Mouse (Mus musculus): ENCODE data around the gene Gbf1. TPM values are rescaled to one million over a fixed set of nuclear protein-coding genes. Genes with fewer than 3 reads are reported as not detected.
"Not testable (repeated sequence)": the region's sequence is repeated elsewhere in the genome, so short reads cannot be mapped to it uniquely, and the experiment has no call there.

Gene Gbf1
- total RNA-seq, 2 experiments from 2014 or later, result 101 to 106 TPM

- DNase-seq; intact Hi-C loops (cut with DNase I): not testable (repeated sequence)
These were observed 65.0 kb downstream of the Gbf1 start for GRCm38 (mm10) chr19:46217347-46217746.

DNA sequence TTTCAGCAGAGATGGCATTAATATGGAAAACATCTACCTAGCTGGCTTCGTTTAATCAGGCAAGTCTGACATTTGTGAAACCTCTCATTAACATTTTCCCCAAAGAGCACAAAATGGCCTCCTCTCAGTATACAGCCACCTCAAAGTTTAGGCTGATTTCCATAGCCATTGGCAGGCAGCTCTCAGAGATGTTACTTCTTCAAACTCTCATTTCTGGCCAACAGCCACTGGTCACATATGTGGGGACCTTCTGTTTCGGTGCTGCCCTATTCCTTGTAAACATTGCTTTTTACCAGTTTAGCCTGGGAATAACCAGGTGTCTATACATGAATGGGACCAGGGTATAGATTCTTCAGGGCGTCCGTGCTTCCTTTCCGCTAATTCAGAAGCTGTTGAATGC is 67.8 kb downstream of the Gbf1 start:
- intact Hi-C loops (cut with DNase I), result no loop called here
- no peak for DNase-seq

DNA sequence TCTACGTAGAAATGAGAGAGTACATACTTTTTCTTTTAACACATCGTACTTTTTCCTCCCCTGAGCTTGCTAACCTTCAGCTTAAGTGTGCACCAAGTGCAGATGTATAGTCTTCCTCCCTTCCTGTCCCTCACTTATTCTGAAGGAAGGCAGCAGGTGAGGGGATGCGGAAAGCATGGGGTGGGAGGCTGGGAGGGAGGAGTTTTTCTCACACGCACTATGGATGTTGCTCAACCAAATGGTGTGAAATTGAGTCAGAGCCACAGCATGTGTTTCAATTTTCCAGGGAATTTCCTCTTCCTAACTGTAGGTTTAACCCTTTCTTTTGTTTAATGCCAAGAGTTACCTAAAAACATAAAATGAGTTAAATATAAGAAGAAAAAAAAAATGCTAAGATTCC is 70.8 kb downstream of the Gbf1 start:
- intact Hi-C loops (cut with DNase I), result no loop called here

DNA sequence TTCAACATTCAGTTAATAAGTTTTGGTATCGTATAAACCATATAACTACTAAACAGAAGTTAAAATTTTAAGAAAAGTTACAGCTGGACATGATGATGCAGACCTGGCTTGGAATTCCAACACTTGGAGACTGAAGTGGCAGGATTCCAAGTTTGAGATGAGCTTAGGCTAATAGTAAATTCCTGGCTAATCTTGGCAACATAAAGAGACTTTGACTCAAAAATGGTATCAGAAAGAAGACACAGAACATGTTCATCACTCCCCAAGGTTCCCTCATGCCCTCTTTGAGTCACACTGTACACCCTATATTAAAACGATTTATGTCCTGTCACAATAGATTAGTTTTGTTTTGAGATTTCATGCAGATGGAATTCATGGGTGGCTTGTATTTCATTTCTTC is 72.6 kb downstream of the Gbf1 start:
- no peak for DNase-seq
- intact Hi-C loops (cut with DNase I), result no loop called here

More for the DNA sequence above, 70.8 kb downstream of the Gbf1 start:
- no peak for DNase-seq

GRCm38 (mm10) chr19:46225506-46225905 is 73.2 kb downstream of the Gbf1 start:
- intact Hi-C loops (cut with DNase I), result no loop called here
- DNase-seq, result peak; percentile 48

DNA sequence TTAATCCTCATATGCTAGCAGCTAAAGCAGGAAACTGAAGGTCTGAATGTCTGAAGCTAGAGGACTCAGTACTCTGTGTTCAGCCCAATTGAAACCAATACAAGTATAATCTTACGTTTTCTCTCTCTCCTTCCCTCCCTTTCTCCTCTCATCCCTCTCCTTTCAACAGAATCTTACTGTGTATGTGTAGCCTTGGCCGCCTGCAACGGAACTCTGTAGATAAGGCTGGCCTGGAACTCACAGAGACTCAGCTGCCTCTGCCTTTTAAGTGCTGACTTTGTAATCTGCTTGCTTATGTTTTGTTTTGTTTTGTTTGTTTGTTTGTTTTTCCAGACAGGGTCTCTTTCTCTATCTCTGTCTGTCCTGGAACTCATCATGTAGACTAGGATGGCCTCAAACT is 74.0 kb downstream of the Gbf1 start:
- intact Hi-C loops (cut with DNase I), result no loop called here
- no peak for DNase-seq

DNA sequence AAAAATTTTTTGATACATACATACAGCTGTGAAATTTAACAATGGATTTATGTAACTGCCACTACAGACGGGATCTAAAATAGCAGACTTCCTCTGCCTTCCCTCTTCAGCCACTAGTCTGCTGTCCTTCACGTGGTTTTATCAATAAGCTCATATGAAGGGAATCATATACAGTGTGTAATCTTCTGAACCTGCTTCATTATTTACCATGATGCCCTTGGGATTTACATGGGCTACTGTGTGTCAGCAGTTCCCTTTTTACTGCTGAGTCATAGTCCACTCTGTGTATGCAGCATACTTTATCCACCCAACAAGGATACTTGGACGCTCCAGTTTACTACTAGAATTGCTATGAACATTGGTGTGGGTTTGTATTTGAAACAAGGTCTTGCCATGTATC is 75.0 kb downstream of the Gbf1 start:
- no peak for DNase-seq

DNA sequence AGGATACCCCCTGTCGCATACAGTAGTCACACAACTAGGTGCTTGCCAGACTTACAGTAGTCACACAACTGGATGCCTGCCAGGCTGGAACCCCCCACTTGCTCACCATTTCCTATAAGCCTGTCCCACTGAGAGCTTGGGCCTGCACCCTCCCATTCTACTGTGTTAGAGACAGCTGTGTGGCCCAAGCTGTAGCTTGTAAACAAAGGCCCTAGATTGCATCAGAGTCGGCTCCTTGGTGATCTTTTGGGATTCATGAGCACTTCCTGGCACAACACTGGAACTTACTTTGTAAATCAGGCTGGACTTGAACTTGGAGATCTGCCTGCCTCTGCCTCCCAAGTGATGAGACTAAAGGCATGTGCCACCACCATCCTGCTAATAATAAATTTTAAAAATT is 82.1 kb downstream of the Gbf1 start:
- intact Hi-C loops (cut with DNase I), result no loop called here
- no peak for DNase-seq

More for the DNA sequence above, 75.0 kb downstream of the Gbf1 start:
- intact Hi-C loops (cut with DNase I), result no loop called here

DNA sequence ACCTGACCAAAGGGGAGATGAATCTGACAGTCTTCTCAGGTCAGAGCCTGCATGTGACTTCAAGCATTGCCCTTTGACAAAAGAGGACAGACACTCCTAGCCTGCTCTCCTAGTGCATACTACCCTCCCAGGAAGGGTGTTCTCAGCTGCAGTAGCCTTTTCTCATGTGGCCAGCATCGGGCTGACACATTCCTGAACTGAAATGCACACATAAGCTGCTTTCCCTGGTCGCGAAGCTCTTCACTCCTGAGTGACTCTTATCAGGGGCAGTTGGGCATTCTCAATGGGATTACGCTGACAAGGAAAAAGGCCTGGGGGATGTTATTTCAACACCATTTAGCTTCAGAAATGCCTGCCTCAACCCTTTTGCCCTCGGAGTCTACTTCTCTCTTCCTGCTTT is 84.3 kb downstream of the Gbf1 start:
- intact Hi-C loops (cut with DNase I), result no loop called here

GRCm38 (mm10) chr19:46240246-46240645 is 87.9 kb downstream of the Gbf1 start:
- intact Hi-C loops (cut with DNase I), result no loop called here
- no peak for DNase-seq

More for the DNA sequence above, 84.3 kb downstream of the Gbf1 start:
- no peak for DNase-seq

DNA sequence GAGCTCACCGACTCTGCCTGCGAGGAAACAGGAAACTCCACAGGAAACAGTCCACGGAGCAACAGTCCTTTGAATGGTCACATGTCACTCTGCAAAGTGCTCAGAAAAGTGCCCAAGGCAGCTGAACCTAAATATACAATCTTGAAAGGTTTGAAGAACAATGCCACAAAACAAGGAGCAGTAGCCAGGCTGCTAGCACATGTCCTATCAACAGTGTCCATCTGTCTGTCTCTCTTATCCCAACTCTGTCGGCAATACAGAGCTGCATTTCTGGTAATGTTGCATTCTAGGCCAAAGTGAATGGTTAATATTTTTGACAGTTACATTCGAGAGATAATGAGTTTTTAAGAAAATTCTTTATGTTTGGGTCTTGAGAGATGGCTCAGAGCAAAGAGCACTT is 90.1 kb downstream of the Gbf1 start:
- no peak for DNase-seq
- intact Hi-C loops (cut with DNase I), result no loop called here

GRCm38 (mm10) chr19:46244628-46245027 is 92.3 kb downstream of the Gbf1 start:
- DNase-seq, result no peak
- intact Hi-C loops (cut with DNase I), result no loop called here

DNA sequence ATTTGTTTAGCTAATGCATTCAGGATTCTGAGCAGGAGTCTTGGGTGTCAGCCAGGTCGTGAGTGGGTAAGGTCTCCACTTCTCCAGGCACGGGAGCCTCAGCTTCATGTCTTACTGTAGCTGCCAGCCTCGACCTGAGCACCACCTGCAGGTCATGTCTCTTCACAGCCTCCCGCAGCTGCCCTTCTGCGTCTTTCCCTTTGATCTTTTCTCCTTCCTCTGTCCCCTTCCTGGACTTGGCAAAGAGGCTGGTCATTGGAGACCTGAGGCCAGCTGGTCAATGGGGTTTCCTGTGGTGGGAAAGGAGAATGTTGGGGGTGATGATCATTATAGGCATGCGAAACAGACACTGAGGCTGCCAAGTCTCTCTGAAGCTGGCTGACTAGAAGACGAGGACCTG is 96.7 kb downstream of the Gbf1 start:
- intact Hi-C loops (cut with DNase I), result no loop called here

DNA sequence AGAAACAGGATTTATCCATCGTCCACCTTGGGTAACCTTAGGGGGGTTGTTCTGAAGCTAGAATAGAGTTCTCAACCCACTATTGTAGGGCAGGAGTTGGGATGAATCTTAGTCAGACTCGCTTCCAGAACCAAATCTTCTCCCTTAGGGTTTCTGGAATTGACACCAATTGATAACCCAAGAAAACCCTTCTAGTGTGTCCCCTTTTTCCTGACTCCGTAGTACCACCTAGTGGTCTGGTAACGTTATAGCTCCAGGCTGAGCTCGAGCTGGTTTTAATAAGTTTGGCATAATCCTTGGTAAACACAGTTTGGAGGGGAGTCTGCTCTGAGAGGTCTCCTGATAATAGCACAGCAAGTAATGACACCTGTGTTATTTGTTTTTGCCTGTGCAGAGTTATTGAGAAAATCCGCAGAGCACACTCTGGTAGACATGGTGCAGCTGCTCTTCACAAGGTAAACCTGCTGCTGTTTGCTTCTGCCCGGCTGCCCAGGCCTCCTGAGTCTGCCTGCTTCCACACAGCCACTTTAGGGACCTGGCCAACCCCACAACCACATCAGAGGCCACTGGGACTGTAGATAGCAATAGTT is 101.9 kb downstream of the Gbf1 start:
- peak; percentile 9 for DNase-seq
- intact Hi-C loops (cut with DNase I), result loop anchor here (5.0 to 10.0 kb wide), 2 partner anchors 117 to 169 kb away; no protein-coding TSS in a partner anchor

More for the DNA sequence above, 96.7 kb downstream of the Gbf1 start:
- DNase-seq, result peak; percentile 53

DNA sequence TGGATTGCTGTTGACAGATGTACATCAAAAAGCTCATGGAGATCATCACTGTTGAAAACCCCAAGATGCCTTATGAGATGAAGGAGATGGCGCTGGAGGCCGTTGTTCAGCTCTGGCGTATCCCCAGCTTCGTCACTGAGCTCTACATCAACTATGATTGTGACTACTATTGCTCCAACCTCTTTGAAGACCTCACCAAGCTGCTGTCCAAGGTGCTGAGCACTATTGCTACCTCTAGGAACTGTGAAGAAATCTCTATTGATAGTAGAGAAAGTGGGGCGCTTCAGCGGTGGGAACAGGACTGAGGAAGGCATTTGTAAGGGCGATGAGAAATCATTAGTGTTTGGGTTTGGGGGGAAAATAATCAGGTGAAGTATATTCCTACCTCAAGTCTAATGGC is 112.5 kb downstream of the Gbf1 start:
- intact Hi-C loops (cut with DNase I), result no loop called here
- no peak for DNase-seq

DNA sequence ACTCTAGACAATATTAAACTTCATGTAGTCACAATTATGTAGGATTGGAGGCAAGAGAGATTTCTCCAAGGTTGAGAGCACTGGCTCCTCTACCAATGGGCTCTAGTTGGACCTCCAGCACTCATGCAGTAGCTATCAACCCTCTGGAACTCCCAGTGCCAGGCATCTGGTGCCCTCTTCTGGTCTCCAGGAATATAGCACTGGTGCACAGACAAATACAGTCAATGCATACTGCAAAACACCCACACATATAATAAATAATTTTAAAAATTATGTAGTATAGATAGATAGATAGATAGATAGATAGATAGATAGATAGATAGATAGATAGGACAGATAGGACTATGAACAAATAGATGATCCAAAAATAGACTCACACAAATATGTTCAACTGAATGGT is 123.0 kb downstream of the Gbf1 start:
- no peak for DNase-seq
- intact Hi-C loops (cut with DNase I), result no loop called here

- DNase-seq, result no peak
- intact Hi-C loops (cut with DNase I), result no loop called here
These were observed 130.0 kb downstream of the Gbf1 start for GRCm38 (mm10) chr19:46282081-46282849.

DNA sequence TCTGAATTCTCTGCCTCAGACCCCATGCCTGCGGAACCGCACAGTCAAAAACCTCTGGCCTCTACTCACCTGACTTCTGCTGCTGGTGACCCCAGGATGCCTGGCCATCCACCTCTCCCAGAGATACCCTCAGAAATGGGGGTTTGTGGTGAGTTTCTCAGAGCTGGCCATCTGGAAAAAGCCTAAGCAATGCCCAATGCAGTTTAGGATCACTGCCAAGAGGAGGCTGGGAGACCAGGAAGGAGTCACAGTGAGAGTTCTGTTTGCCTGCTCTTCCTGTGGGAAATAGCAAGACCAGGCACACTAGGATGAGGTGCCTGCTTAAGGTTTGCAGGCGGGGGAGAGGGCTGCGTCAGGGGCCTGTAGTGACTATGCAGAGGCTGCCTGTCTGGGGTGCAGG is 132.4 kb downstream of the Gbf1 start:
- DNase-seq, result no peak
- intact Hi-C loops (cut with DNase I), result no loop called here

DNA sequence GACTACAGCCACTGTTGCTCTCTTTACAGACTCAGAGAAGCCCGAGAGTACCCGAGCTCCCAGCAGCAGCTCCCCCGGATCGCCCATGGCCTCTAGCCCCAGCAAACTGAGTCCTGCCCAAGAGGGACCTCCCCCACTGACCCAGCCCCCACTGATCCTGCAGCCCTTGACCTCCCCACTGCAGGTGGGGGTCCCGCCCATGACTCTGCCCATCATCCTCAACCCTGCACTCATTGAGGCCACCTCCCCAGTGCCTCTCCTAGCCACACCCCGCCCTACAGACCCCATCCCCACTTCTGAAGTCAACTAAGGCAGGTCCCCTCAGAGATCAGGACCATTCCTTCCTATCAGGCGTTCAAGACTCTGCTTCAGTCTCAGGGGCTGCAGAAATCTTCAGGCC is 133.3 kb downstream of the Gbf1 start:
- DNase-seq, result peak; percentile 5
- intact Hi-C loops (cut with DNase I), result no loop called here

DNA sequence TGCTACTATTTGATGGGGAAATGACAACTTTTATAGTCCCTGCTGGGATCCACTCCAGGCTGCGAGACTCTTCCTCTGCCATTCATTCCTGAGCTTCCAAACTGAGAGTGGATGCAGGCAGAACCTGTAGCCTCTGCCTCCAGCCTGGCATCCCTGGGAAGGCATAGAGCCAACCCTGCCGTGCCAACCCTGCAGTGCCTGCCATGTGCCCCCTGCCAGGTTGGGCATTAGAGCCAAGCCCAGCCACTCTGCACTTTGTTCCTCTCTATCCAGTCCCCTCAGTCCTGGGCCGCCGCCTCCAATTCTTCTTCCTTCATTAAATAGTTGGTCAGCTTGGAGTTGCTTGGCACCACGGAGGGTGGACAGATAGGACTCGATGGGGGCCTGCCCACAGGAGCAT is 133.7 kb downstream of the Gbf1 start:
- peak; percentile 83 for DNase-seq
- intact Hi-C loops (cut with DNase I), result no loop called here

DNA sequence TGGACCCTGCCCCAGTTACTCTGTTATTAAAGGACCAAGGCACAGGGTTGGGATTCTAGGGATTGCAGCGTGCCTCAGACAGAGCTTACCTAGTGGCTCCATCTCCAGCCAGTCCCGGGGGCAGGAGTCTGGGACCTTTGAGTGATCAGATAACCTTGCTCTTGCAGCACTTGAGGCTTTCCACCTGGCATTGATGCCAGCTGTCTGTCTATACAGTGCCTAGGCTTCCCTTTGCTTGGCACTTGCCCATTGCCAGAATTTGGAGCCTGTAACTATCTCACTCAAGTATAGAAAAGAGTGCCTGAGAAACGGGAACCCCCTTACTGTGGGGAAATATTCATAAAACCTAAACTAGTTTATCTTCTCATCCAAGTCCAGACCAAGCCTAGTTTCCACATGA is 134.6 kb downstream of the Gbf1 start:
- DNase-seq, result no peak
- intact Hi-C loops (cut with DNase I), result no loop called here

DNA sequence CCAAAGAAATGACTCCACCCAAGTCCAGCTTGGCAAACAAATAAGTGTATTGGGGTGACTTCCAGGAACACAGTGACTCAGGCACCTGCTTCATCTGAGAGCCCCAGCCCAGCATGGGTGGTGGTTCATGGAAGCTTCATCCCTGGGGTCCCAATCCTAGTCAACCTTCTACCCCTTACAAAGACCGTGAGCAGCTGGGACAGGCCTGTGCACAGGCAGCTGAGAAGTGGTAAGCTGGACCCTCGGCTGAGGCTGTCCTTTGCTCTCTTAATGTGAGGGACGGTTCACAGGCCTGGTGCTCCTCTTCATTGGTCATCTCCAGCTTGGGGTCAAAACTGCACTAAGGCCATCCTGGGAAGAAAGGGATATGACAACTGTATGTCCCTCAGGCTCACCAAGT is 135.3 kb downstream of the Gbf1 start:
- DNase-seq, result no peak
- intact Hi-C loops (cut with DNase I), result no loop called here
